Mouse (Mus musculus) heart, embryonic 16.5 days (tissue): Measurements from ENCODE around the gene Spin2g. TPM values are rescaled to one million over a fixed set of nuclear protein-coding genes. Genes with fewer than 3 reads are reported as not detected.
"Not testable (repeated sequence)": the region's sequence is repeated elsewhere in the genome, so short reads cannot be mapped to it uniquely, and the experiment has no call there.

Experiments used
- ATAC-seq: fragments of 200-750 bp; cut with Nextera tagmentation; replicated peaks from 2 replicates; pipeline ENCODE4 v1.8.0; 2017; ENCODE audit warnings: moderate number of reproducible peaks; ENCODE audit not compliant: insufficient read depth, low FRiP score; ENCODE audit errors: extremely low read depth
- H3K27ac ChIP-seq: fragments of 300-500 bp; sonication (generic); 2 replicates; pipeline ENCODE4 v1.5.1; 2014; ENCODE audit warnings: mild to moderate bottlenecking, low read length, control low read depth, moderate library complexity
- H3K27me3 ChIP-seq: fragments of 300-500 bp; sonication (generic); 2 replicates; pipeline ENCODE4 v1.6.1; 2014; ENCODE audit warnings: low read length, mixed read lengths; ENCODE audit not compliant: control insufficient read depth, insufficient read depth
- H3K36me3 ChIP-seq: fragments of 300-500 bp; sonication (generic); 2 replicates; pipeline ENCODE4 v1.6.1; 2014; ENCODE audit not compliant: control insufficient read depth, insufficient read depth
- H3K4me1 ChIP-seq: fragments of 300-500 bp; sonication (generic); 2 replicates; pipeline ENCODE4 v1.6.1; 2014; ENCODE audit warnings: low read length, mixed read lengths; ENCODE audit not compliant: control insufficient read depth, insufficient read depth
- H3K4me2 ChIP-seq: fragments of 300-500 bp; sonication (generic); 2 replicates; pipeline ENCODE4 v1.6.1; 2014; ENCODE audit warnings: low read depth, mild to moderate bottlenecking, control low read depth, low read length
- H3K4me3 ChIP-seq: fragments of 300-500 bp; sonication (generic); 2 replicates; pipeline ENCODE4 v1.5.1; 2014; ENCODE audit warnings: mild to moderate bottlenecking, control low read depth, low read length
- H3K9ac ChIP-seq: fragments of 300-500 bp; sonication (generic); 2 replicates; pipeline ENCODE4 v1.6.1; 2014; ENCODE audit warnings: low read length, control low read depth
- H3K9me3 ChIP-seq: fragments of 300-500 bp; sonication (generic); replicated peaks from 2 replicates; pipeline ENCODE4 v1.6.1; 2016; ENCODE audit warnings: low read length; ENCODE audit not compliant: control insufficient read depth
- WGBS: fragments of 180-500 bp; shearing (Covaris S2); extraction: QIAGEN DNeasy Blood & Tissue Kit; methylation state at CpG from one replicate; pipeline ENCODE4 v1.1.7; 2014; 5-methylcytosine and 5-hydroxymethylcytosine counted together
- polyA plus RNA-seq: library from polyadenylated mRNA; unstranded; fragments of >200 nt; fragmentation: Nextera tagmentation; extraction: Ambion mirVana; gene quantifications from 2 replicates; pipeline ENCODE4 v1.2.1, GENCODE M21; 2015

The Spin2g gene
- polyA plus RNA-seq = not detected in 2 replicates

DNA sequence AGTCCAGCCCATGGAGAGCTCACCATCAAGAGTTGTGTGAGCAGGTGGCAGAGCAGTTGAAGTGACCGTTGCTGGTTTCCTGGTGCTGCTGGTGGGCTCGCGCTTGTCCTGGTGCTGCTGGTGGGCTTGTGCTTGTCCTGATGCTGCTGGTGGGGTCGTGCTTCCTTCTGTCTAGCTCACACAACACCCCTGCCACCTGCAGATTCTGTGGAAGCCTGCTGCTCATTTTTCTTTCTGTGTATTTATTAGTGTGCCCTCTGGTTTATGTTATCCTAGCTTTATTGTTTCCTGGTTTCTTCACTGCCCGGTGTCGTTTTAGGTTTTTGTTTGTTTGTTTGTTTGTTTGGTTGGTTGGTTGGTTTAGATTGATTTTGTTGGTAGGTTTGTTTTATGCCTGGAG is at the start of gene Spin2g:
TSS of gene Spin2g (minus strand) at position 101 of the 400 bp plus-strand sequence.
- ATAC-seq, H3K4me2 ChIP-seq, H3K27ac ChIP-seq, H3K27me3 ChIP-seq, H3K4me1 ChIP-seq, H3K4me3 ChIP-seq, H3K9me3 ChIP-seq, H3K36me3 ChIP-seq, H3K9ac ChIP-seq: not testable (repeated sequence)
- 79% methylated on average over 6 of the region's 6 CpGs for WGBS

Other genes with a start within 250 kb of the Spin2g start
- not detected in 2 replicates for gene Btbd35f9, start 77.2 kb downstream of the Spin2g start, polyA plus RNA-seq
- gene Btbd35f8, start 211.8 kb upstream of the Spin2g start, polyA plus RNA-seq = not detected in 2 replicates